Mouse (Mus musculus) stomach, postnatal 0 days (tissue): ENCODE data around the gene Slc4a10. TPM values are rescaled to one million over a fixed set of nuclear protein-coding genes. Genes with fewer than 3 reads are reported as not detected.

Experiments used
- ATAC-seq: fragments of 200-750 bp; cut with Nextera tagmentation; 2 replicates; pipeline ENCODE4 v1.8.0; 2017; ENCODE audit not compliant: low FRiP score, low TSS enrichment
- DNase-seq: peaks from one replicate; pipeline ENCODE4 v3.0.0-alpha.2; 2016; ENCODE audit warnings: low spot score
- H3K27ac ChIP-seq: fragments of 300-500 bp; sonication (generic); replicated peaks from 2 replicates; pipeline ENCODE4 v1.5.1; 2014; ENCODE audit warnings: mild to moderate bottlenecking, control low read depth
- H3K27me3 ChIP-seq: fragments of 300-500 bp; sonication (generic); 2 replicates; pipeline ENCODE4 v1.6.1; 2014; ENCODE audit warnings: low read length; ENCODE audit not compliant: control insufficient read depth, insufficient read depth
- H3K36me3 ChIP-seq: fragments of 300-500 bp; sonication (generic); 2 replicates; pipeline ENCODE4 v1.6.1; 2014; ENCODE audit warnings: low read length, mixed read lengths; ENCODE audit not compliant: control insufficient read depth, insufficient read depth
- H3K4me1 ChIP-seq: fragments of 300-500 bp; sonication (generic); replicated peaks from 2 replicates; pipeline ENCODE4 v1.6.1; 2014; ENCODE audit warnings: antibody characterized with exemption; ENCODE audit not compliant: control insufficient read depth, insufficient read depth
- H3K4me2 ChIP-seq: fragments of 300-500 bp; sonication (generic); replicated peaks from 2 replicates; pipeline ENCODE4 v1.6.1; 2014; ENCODE audit warnings: low read depth, mild to moderate bottlenecking, control low read depth, moderate library complexity
- H3K4me3 ChIP-seq: fragments of 300-500 bp; sonication (generic); 2 replicates; pipeline ENCODE4 v1.5.1; 2014; ENCODE audit warnings: low read depth, low read length, control low read depth
- H3K9ac ChIP-seq: fragments of 300-500 bp; sonication (generic); 2 replicates; pipeline ENCODE4 v1.6.1; 2014; ENCODE audit warnings: mild to moderate bottlenecking, low read length, control low read depth, mixed read lengths
- H3K9me3 ChIP-seq: fragments of 300-500 bp; sonication (generic); 2 replicates; pipeline ENCODE4 v1.6.1; 2016; ENCODE audit warnings: low read length; ENCODE audit not compliant: control insufficient read depth
- CTCF ChIP-seq: IDR thresholded peaks from 2 replicates; pipeline ENCODE4 v1.5.1; 2016; ENCODE audit warnings: antibody characterized with exemption, low read depth, mild to moderate bottlenecking, moderate library complexity
- EP300 ChIP-seq: optimal IDR thresholded peaks from 2 replicates; pipeline ENCODE3; 2016; ENCODE audit warnings: antibody characterized with exemption
- WGBS: fragments of 180-500 bp; shearing (Covaris S2); extraction: QIAGEN DNeasy Blood & Tissue Kit; methylation state at CpG from one replicate; pipeline ENCODE4 v1.1.7; 2014; 5-methylcytosine and 5-hydroxymethylcytosine counted together
- polyA plus RNA-seq: library from polyadenylated mRNA; unstranded; fragments of >200 nt; fragmentation: Nextera tagmentation; extraction: Ambion mirVana; gene quantifications from 2 replicates; pipeline ENCODE4 v1.2.1, GENCODE M21; 2015

The Slc4a10 gene
- polyA plus RNA-seq, 1 experiment from 2014 or later: 0.16 TPM

DNA sequence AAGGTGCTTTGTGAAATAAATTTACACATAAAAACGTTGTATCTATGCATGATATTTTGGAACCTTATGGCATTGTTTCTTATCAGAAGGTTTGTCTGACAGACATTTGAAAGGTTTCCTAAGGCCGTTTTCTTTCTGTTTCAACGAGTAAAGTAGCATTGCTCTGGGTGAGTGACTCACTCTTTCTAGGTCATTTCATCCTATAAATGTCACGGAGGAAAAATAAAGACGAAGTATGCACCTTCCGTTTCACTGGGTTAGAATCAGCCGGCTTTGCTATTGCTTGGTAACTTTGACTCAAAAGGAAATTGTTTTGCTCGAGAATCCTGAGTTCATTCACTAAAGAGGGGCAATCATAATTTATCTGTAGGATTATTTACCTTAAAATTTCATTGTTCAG is 88.6 kb downstream of the Slc4a10 start:
- Histone ChIP-seq H3K9ac (no peak overlapping the region), H3K9me3 (no peaks in the 10 kb centered on the region), H3K27ac (no peak overlapping the region), H3K4me2 (no peak overlapping the region), H3K27me3 (no peaks in the 10 kb centered on the region), H3K36me3 (no peaks in the 10 kb centered on the region), H3K4me1 (no peaks in the 10 kb centered on the region), H3K4me3 (no peak overlapping the region)
- TF ChIP-seq CTCF (no peak), EP300 (no peak)
- ATAC-seq (no peak), DNase-seq (no peak)
- 37% methylated on average over 8 of the region's 8 CpGs for WGBS

GRCm38 (mm10) chr2:62147636-62148035 is 101.4 kb downstream of the Slc4a10 start:
- ATAC-seq: no peak
- H3K4me2 ChIP-seq: no peak overlapping the region
- 61% methylated on average over 3 of the region's 3 CpGs for WGBS
- TF ChIP-seq CTCF: no peak
- TF ChIP-seq EP300: no peak
- no peak overlapping the region for H3K4me3 ChIP-seq
- H3K36me3 ChIP-seq: no peaks in the 10 kb centered on the region
- no peaks in the 10 kb centered on the region for H3K4me1 ChIP-seq
- no peak overlapping the region for H3K9ac ChIP-seq
- H3K27me3 ChIP-seq: no peaks in the 10 kb centered on the region
- H3K9me3 ChIP-seq: no peaks in the 10 kb centered on the region
- H3K27ac ChIP-seq: no peak overlapping the region
- no peak for DNase-seq

GRCm38 (mm10) chr2:62149421-62149820 is 103.2 kb downstream of the Slc4a10 start:
- H3K9ac ChIP-seq: no peak overlapping the region
- H3K27ac ChIP-seq: no peak overlapping the region
- no peaks in the 10 kb centered on the region for H3K4me1 ChIP-seq
- H3K4me2 ChIP-seq: no peak overlapping the region
- H3K36me3 ChIP-seq: no peaks in the 10 kb centered on the region
- TF ChIP-seq CTCF (no peak), EP300 (no peak)
- no peaks in the 10 kb centered on the region for H3K9me3 ChIP-seq
- DNase-seq (no peak), ATAC-seq (no peak)
- no peak overlapping the region for H3K4me3 ChIP-seq
- no peaks in the 10 kb centered on the region for H3K27me3 ChIP-seq

DNA sequence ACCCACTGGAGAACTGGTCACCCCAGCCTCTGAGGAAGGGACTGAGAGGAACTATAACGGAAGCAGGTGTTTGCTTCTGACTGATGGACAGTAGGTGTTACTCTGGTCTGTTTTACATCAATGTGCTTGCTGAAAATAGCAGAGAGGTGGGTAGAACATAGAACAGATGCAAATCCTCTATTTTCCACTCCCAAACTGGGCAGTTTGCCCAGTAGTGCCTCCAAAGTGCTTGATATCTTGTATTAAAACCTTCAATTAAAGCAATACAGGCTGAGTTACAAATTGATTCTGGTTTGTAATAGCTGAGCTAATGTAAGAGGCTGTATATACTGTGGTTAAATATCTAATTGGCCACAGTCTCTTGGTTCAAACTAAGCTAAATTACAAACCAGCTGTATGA is 104.6 kb downstream of the Slc4a10 start:
- Histone ChIP-seq H3K9me3 (no peaks in the 10 kb centered on the region), H3K4me2 (no peak overlapping the region), H3K27me3 (no peaks in the 10 kb centered on the region), H3K4me1 (no peaks in the 10 kb centered on the region), H3K27ac (no peak overlapping the region), H3K9ac (no peak overlapping the region), H3K4me3 (no peak overlapping the region), H3K36me3 (no peaks in the 10 kb centered on the region)
- 54% methylated on average over 1 of the region's 1 CpGs for WGBS
- ATAC-seq: no peak
- no peak for DNase-seq
- TF ChIP-seq EP300: no peak
- no peak for TF ChIP-seq CTCF

GRCm38 (mm10) chr2:62210109-62210508 is 163.8 kb downstream of the Slc4a10 start:
- Histone ChIP-seq H3K4me1 (no peaks in the 10 kb centered on the region), H3K27me3 (no peaks in the 10 kb centered on the region), H3K9ac (no peak overlapping the region), H3K4me3 (no peak overlapping the region), H3K27ac (no peak overlapping the region), H3K9me3 (no peaks in the 10 kb centered on the region), H3K36me3 (no peaks in the 10 kb centered on the region), H3K4me2 (no peak overlapping the region)
- TF ChIP-seq CTCF: no peak
- TF ChIP-seq EP300: no peak
- ATAC-seq (no peak), DNase-seq (no peak)

DNA sequence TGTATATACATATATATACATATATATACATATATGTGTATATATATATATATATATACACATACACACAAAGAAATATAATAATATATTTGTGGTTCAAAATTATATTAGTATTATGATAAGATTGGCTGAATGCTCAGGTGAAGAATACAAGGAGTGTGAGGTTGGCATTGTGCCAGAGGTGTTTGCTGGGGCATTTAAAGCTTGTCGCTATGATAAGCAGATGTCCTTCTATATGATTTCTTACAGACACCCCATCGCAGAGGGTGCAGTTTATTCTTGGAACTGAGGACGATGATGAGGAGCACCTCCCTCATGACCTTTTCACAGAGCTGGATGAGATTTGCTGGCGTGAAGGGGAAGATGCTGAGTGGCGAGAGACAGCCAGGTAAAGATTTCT is 164.8 kb downstream of the Slc4a10 start:
- Histone ChIP-seq H3K4me1 (no peaks in the 10 kb centered on the region), H3K27me3 (no peaks in the 10 kb centered on the region), H3K9ac (no peak overlapping the region), H3K36me3 (no peaks in the 10 kb centered on the region), H3K4me3 (no peak overlapping the region), H3K27ac (no peak overlapping the region), H3K4me2 (no peak overlapping the region), H3K9me3 (no peaks in the 10 kb centered on the region)
- WGBS: 80% methylated on average over 5 of the region's 5 CpGs
- DNase-seq (no peak), ATAC-seq (no peak)
- no peak for TF ChIP-seq CTCF
- TF ChIP-seq EP300: no peak
